27 mouse cellular contexts compared by ENCODE assay signal in the genomic region with DNA sequence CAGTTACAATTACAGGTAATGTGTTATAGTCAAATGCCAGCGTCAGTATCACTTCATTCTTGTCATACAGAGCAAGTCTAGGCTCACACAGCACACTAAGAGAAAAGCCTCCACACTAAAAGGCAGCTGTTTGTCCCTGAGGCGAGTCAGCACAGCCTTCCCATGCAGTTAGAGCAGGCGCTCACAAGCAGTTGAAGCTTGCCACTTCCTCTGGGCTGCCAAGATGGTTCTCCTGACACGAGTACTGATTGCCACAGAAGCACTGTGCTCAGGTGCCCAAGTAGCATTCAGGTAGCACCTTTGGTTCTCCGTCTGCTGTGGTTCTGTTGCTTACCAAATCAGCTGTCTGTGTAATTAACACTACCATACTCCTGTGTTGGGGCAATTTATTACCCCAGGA. TPM values are rescaled to one million over a fixed set of nuclear protein-coding genes. Genes with fewer than 3 reads are reported as not detected.
"Had no signal": no experiment of that assay in that cellular context is flagged by ENCODE, and none has a peak within 500 bp of the region (broad histone marks: within the 10 kb centered on the region; RNA-seq: fewer than 3 reads in every experiment).

No protein-coding gene starts in this region.

- H3K4me2 ChIP-seq: embryonic facial prominence, embryonic 12.5 days; embryonic facial prominence, embryonic 13.5 days; embryonic facial prominence, embryonic 15.5 days; forebrain, embryonic 12.5 days; forebrain, embryonic 13.5 days; forebrain, embryonic 15.5 days had no signal

- DNase-seq: cerebellum, adult 2 months; cerebellum, adult 8-10 months; cerebellum, adult 9-10 months; cerebellum, adult 9-11 months; cerebellum, postnatal 10 days; cerebellum, postnatal 14 days; cerebellum, postnatal 25 days; cerebellum, postnatal 36 days; embryo, embryonic 11 days; forebrain, postnatal 0 days; gastrocnemius, adult 2 months; gastrocnemius, postnatal 10 days; gastrocnemius, postnatal 14 days; gastrocnemius, postnatal 25 days; gastrocnemius, postnatal 36 days; heart, adult 18-20 months had no signal

- H3K4me3 ChIP-seq: embryonic facial prominence, embryonic 10.5 days; embryonic facial prominence, embryonic 12.5 days; embryonic facial prominence, embryonic 13.5 days; embryonic facial prominence, embryonic 15.5 days; erythroblast, embryonic 14.5 days; forebrain, embryonic 10.5 days; forebrain, embryonic 12.5 days; forebrain, embryonic 13.5 days; forebrain, embryonic 15.5 days; gastrocnemius, adult 2 months had no signal

- H3K27me3 ChIP-seq: embryonic facial prominence, embryonic 12.5 days; embryonic facial prominence, embryonic 13.5 days; embryonic facial prominence, embryonic 15.5 days; forebrain, embryonic 12.5 days; forebrain, embryonic 13.5 days; forebrain, embryonic 15.5 days had no signal

- H3K4me1 ChIP-seq: embryonic facial prominence, embryonic 10.5 days; embryonic facial prominence, embryonic 12.5 days; embryonic facial prominence, embryonic 13.5 days; embryonic facial prominence, embryonic 15.5 days; forebrain, embryonic 10.5 days; forebrain, embryonic 12.5 days; forebrain, embryonic 13.5 days; forebrain, embryonic 15.5 days had no signal

- ATAC-seq: forebrain, embryonic 13.5 days; forebrain, embryonic 14.5 days; forebrain, embryonic 15.5 days; forebrain, embryonic 16.5 days; forebrain, postnatal 0 days had no signal

- H3K9me3 ChIP-seq: embryonic facial prominence, embryonic 10.5 days; embryonic facial prominence, embryonic 12.5 days; embryonic facial prominence, embryonic 13.5 days; embryonic facial prominence, embryonic 15.5 days; forebrain, embryonic 10.5 days; forebrain, embryonic 12.5 days; forebrain, embryonic 13.5 days; forebrain, embryonic 15.5 days had no signal

- H3K9ac ChIP-seq: embryonic facial prominence, embryonic 12.5 days; embryonic facial prominence, embryonic 13.5 days; embryonic facial prominence, embryonic 15.5 days; forebrain, embryonic 12.5 days; forebrain, embryonic 13.5 days; forebrain, embryonic 15.5 days; forebrain, postnatal 0 days had no signal

- H3K27ac ChIP-seq: embryonic facial prominence, embryonic 10.5 days; embryonic facial prominence, embryonic 12.5 days; embryonic facial prominence, embryonic 13.5 days; embryonic facial prominence, embryonic 15.5 days; forebrain, embryonic 10.5 days; forebrain, embryonic 12.5 days; forebrain, embryonic 13.5 days; forebrain, embryonic 15.5 days; gastrocnemius, adult 2 months had no signal

RNA-seq across cellular contexts. Expression of a gene that starts 40.5 kb away (rescaled TPM):
- polyA plus RNA-seq: erythroblast, embryonic 14.5 days had no signal
